Mouse (Mus musculus) mouse embryonic stem cell (cell line): ENCODE results near the gene Eea1.
"Not testable (repeated sequence)": the region's sequence is repeated elsewhere in the genome, so short reads cannot be mapped to it uniquely, and the experiment has no call there.

Experiments used
- in situ Hi-C, 2 experiments: fragments of 300-500 bp; cut with MboI; formaldehyde crosslinking; loops; 1 replicate in 1 of 2; 3 replicates in 1 of 2; pipeline ENCODE4 v1.14.3; 2019 to 2020; ENCODE audit warnings: low sequenced_read_pairs in 2 of 2, low pct_unique_long_range_greater_than_20kb in 1 of 2, mixed read lengths in 1 of 2; ENCODE audit not compliant: unreplicated experiment in 1 of 2

Eea1 gene

DNA sequence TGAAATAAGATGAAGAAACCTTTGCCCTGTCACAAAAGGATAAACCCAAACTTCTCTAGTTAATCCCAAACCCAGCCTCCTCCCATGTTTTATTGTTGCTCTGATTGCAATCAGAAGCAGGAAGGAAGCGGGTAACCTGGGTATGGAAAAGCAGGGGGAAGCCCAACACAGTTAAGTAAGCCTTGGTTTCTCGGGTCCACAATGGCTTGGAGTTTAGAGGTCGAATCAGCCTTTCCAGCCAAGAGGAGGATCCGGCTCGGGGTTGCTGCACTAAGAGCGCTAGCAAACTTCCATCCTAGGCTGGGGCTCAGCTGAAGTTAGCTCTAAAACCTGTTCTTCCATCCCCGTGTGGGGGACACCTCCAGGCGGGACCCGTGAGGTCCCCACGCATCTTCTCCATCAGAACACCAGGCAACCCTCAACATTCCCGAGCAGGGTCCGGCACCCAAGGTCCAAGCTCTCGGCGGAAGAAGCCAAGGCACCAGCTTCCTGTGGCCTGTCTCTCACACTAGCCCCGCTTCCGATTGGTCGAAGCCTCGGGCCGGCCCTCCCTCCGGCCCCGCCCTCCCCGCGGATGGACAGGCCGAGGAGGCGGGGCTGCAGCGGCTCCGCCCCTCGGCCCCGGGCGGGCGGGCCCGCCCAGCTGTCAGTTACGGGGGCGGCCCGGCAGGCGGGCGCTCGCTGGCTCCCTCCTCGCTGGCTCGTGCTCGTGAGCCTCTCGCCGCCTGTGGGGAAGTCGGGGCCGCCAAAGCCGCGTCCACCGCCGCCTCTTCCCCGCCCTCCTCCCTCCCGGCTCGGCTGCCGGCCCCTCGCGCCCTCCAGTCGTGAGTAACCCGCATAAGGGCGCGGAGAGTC, at the start of gene Eea1:
Gene Eea1 (plus strand): TSS at position 605 of the 855 bp plus-strand sequence.
- in situ Hi-C loops: no loop called here

DNA sequence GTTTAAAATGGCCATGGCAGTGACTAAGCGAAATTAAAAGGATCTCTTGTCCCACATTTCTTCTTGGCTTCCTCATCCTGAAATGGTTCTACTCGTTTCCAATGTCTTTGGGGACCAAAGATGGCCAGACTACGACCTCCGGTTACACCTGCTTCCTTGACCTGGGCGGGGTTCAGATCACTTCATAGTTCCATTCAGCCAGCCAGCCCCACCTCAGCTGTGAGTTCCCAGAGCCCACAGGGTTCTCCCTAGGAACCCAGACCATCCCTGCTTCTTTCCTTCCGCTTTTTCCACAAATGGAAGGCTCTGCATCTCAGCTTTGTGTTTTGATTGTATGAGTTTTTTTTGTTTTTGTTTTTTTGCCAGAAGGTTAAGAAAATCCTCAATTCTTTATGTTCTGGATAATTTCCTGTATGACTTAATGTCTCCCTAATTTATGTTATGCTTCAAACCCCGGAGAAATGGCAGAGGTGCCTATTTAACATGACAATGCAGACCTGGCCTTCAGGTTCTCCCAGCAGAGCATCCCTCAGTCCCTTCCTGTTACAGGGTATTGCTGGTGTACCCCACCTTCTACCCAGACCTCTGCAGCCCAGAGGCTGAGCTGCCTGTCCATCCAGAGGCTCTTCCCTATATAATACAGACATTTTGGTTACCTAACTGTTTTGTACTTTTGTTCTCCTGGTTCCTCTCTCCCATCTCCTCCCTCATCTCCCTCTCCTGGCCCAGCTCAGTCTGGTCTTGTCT, 49.1 kb upstream of the Eea1 start:
- in situ Hi-C loops: loop anchor here in 1 of 2 experiments (10.0 kb wide), 1 partner anchor 337 kb away; no protein-coding TSS in a partner anchor

DNA sequence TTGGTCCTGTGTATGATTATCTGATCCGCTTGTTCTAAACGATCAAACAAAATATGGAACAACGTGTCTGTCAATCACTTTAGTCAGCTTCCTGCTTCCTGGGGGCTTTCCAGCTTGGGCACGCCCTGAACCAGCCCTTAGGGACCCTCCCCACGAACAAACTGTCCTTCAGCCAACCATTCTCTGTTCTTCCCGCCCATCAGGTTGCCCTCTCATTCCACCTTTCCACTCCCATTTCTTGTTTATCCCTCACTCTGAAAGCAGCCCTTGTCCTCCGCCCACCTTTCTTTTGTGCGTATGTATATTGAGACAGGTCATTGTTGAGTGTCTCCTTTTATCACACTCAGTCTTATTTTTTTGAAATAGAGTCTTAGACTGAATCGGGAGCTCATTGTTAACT, 48.3 kb upstream of the Eea1 start:
- in situ Hi-C loops: loop anchor here in 1 of 2 experiments (10.0 kb wide), 1 partner anchor 337 kb away; no protein-coding TSS in a partner anchor

DNA sequence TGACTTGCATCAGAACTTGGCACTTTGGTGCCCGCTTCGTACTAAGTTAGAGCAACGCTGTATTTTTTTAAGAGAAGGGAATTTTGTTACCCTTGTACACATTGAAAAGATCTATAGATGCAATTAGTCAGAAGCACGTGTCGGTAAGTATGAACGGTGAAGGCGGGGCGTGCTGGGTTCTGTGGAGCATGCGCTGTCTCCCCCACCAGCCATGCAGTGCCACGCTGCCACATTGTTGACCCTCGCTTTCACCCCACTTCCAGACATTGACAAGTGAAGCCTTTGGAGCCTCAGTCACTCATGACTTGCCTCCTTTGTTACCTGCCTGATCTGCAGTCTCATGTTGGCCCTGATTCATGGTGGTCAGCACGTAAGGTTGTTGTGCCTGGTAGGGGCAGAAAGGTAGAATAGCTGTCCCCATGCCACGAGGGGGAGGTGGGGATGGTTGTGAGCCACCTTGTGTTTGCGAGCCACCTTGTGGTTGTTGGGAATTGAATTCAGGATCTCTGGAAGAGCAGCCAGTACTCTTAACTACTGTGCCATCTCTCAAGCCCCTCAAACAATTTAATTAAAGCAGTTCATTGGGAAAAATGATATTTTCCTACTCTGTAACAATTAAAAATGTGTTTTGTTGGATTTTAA, 47.0 kb upstream of the Eea1 start:
- in situ Hi-C loops: loop anchor here in 1 of 2 experiments (10.0 kb wide), 1 partner anchor 339 kb away; no protein-coding TSS in a partner anchor

DNA sequence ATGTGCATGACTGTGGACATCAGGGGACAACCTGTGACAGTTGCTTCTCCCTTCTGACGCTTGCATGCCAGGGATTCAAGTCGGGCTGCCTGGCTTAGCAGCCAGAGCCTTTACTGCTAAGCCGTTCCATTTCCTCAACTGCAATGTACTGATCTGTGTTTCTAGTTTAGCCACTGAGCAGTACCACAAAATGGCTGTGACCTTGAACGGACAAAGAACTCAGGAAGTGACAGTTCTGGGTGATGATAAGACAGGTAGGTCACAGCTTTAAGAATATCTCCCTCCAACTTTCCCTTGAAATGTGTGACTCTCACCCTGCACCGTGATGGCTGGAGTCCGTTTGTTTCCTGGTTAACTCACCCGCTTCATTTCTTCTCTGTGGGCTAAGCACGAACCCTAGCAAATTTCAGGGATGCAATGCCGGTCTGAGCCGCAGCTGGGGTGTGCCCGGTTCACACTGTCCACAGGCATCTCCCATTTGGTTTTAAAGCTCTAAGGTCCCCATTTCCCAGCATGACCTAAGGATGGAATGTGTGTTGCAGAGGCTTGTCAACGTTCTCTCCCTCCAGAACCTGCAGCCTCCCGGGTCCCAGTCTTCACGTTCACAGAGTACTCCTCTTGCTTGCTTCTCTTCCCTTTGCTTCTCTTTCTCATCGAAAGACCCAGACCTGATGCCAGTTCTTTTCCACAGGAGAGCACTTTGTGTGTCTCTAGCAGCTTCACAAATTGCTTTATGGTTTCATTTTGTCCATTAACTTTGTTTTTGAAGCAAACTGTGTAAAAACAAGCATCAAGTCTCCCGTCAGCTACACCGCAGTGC, 46.2 kb upstream of the Eea1 start:
- in situ Hi-C loops: loop anchor here in 1 of 2 experiments (10.0 kb wide), 1 partner anchor 339 kb away; no protein-coding TSS in a partner anchor

DNA sequence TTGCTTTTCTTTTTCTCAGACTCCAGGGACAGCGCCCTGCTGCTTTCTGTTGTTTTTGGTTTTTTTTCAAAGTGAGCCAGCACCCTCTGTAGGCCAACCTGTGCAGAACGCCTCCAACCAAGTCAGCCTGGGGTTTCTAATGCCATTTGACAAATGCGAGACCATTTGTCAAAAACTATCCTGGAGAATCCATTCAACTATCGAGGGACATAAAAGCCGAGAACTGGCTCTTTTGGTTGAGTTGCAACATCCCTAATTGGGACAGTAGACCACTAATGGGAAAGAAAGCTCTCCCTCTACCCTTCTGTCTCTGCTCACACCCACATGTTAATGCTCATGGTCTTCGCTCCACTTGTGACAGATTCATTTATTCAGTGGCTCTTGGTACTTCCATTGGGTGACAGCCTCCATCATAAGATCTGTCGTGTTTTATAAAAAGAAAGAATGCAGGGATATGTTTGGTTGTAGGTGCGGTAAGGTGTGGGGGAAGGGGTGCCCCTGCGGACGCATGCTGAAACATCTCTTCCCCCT, 45.5 kb upstream of the Eea1 start:
- in situ Hi-C loops: loop anchor here in 1 of 2 experiments (10.0 kb wide), 1 partner anchor 340 kb away; no protein-coding TSS in a partner anchor

DNA sequence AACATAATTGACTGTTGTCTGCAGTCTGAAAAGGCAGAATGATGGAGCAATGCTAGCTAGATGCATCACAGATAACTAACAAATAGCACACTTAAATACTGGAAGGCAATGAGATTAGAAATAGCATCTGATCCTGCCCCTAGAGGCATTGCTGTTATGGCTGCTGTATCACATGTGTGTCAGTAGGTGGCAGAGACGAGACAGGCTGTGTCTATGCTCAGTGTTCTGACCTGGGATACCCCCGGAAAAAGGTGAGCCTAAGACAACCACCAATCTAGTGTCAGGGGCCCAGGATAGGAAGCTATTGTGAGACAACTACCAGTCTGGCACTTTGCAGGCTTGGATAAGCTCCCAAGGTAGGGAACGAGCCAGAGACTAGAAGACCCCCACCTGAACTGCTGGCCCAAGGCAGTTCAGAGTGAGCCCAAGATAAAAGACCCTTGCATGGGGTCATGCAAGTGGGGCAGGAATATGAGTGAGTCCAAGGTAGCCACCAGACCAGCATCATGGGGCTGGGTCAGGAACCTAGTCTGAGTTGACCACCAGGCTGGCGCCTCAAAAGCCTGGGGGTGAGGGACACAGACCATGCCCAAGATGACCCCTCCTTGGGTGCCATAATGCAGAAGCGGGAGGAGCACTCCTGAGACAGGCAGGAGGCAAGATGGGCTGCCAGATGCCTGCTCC, 41.8 kb upstream of the Eea1 start:
- in situ Hi-C loops: loop anchor here in 1 of 2 experiments (10.0 kb wide), 1 partner anchor 344 kb away; no protein-coding TSS in a partner anchor

DNA sequence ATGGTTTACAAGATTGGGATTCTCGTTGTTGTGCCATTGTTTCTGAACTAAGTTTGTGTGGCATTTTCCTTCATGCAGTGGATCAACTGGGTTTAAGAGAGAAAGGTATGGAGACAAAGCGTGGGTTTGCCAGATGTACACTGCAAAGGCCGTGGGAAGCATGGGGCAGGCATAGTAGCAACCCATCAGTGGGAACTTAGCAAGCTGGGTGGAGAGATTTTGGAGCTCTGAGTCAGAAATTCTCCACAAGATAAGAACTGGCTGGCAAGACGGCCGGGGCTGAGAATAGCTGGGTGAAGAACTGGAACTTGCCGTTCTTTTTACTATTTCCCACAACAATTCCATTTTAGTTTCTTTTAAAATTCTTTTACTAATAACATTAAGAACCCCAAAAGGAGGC, 35.8 kb upstream of the Eea1 start:
- in situ Hi-C loops: loop anchor here in 1 of 2 experiments (25.0 kb wide), 1 partner anchor 183 kb away; no protein-coding TSS in a partner anchor

DNA sequence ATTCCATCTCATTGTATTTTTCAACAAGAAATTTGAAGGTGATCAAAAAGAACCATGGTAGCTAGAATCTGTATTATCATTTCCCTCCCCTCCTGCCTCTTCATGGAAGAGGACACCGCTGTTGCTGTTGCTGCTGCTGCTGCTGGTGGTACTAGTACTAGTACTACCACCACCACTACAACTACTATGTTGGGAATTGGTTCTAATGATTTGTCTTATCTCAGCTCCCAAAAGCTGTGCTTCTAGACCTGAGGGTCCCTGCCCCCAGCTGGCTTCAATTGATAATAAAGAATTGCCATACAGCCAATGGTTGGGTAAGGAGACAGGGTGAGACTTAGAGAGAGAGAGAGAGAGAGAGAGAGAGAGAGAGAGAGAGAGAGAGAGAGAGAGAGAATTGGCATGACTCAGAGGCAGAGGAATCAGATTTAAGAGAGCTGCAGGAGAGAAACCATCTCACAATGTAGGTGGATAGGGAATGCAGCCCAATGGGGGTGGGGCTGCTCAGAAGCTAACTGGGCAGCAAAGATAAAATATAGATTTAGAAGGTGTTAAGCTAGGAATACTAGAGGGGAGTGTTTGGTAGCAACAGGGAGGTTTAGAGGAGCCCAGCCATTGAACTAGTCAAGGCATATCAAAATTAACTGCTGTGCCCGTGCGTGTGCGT, 31.1 kb upstream of the Eea1 start:
- in situ Hi-C loops: loop anchor here in 1 of 2 experiments (25.0 kb wide), 1 partner anchor 178 kb away; no protein-coding TSS in a partner anchor

DNA sequence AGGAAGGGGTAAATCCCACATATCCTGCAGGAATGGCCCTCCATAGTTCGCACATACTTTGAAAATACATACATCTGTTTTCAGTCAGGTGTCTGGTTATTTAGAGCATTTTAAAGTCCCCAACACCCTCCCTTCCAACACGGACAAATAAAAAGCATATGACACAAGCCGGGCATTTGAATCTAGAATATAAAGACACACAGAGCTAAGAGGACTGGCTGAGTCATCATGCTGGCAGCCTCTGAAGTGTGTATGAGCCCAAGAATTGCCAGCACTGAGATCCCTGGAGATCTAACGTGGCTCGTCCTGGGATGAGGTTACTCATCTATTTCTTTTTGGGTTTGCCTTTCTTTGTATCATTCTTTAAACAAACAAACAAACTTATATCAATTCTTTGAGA, 29.4 kb upstream of the Eea1 start:
- in situ Hi-C loops: loop anchor here in 1 of 2 experiments (25.0 kb wide), 1 partner anchor 176 kb away; no protein-coding TSS in a partner anchor

DNA sequence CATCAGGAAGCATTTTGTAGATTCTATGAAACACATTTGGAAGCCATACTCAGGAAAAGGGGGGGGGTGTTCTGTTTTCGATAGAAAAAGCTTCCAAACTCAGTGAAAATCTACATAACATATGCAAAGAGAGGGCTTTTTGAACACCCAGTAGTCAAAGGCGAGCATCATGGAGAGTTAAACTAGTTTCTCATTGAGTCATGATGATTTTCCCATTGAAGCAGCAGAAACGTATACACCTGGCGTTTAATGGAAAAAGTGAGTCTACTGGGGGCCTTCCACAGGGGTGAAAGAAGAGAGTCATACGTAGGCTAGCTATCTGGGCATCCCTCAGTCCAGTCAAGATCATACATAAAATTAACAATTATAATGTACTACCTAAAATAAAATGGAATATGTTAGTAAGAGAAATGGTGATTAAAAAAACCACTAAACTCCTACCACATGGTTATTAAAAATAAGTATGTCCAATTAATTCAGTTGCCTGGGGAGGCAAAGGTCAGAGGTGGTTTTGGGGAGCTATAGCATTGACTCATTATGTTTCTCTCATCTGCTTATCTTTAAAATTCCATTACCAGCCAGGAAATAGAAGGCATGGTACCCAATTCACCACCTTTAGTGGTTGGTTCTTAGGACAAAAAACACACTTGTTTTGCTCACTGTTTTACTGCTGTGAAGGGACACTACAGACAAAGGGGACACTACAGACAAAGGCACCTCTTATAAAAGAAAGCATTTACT, 25.8 kb upstream of the Eea1 start:
- in situ Hi-C loops: loop anchor here in 1 of 2 experiments (25.0 kb wide), 1 partner anchor 173 kb away; no protein-coding TSS in a partner anchor

DNA sequence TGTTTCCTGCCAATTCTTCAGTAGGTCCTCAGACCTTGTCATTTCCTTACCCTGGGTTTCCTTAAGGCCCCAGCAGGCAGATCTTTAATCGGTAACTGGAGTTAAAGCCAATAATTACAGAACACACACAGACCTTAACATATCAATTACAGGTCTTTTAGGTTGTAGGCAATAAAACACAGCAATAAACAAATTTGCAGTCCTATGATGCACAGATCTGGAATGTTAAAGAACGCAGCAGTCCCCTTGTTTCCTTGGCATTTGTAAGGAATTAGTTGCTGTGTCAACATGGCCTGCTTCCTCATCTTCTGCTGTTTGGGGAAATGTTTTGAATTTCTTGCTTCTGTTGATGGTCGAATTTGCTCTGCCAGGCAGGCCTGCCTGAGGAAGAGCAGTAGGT, 21.7 kb upstream of the Eea1 start:
- in situ Hi-C loops: loop anchor here in 1 of 2 experiments (25.0 kb wide), 1 partner anchor 169 kb away; no protein-coding TSS in a partner anchor

DNA sequence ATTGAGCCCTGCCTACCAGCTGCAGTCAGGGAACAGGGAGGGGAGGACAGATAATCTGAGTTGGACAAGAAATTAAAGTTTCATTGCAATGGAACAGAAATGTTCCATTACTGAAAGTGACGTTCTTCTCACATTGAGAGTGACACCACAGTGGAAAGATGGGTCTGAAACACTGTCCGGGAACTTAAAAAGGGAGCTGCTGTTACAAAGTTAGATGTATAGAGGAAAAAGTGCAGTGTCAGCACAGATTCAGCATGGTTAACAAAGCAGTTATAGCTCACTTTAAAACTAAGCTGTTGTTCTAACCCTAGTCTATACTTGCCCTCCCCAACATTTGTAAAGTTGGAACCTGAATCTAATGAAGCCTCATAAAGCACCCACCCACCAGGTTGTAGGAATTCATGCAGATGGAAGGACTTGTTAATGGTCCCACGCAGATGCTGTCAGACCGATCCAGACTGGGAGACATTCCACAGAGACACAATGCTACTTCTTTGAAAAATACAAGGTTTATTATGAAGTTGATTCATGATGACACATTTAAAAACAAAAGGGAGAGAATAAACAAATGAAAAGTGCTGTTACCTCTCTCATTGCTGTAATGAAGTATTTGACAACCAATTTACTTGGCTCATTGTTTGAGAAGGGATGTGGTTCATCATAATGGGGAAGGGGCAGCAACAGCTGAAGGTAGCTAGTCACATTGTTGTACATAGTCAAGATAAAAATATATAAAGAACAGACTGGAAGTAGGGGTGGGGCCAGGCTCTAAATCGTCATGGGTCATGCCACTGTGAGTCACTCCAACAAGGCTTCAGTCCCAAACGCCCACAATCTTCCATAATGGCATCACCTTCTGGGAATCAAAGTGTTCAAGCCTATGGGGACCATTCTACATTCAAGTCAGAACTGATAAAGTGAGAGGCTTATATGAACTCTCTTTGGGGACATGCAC, 16.9 kb upstream of the Eea1 start:
- in situ Hi-C loops: loop anchor here in 1 of 2 experiments (25.0 kb wide), 1 partner anchor 164 kb away; no protein-coding TSS in a partner anchor

DNA sequence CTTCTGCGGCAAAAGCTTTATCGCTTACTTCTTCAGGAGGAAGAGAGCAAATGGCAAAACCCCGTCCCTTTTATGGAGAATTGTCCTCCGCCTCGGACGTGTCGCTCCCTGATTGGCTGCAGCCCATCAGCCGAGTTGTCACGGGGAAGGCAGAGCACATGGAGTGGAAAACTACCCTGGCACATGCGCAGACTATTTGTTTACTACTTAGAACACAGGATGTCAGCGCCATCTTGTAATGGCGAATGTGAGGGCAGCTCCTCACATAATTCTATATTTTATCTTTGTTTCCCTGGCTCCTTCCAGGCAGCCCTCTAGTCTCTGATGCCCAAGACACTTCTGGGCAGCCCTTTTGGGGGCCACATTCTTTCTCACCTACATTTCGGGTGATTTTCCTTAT, 6.8 kb upstream of the Eea1 start:
- in situ Hi-C loops: not testable (repeated sequence)
